Mouse (Mus musculus): ENCODE results near the gene Selenon.

Gene Selenon

GRCm38 (mm10) chr4:134551494-134552316 lies at the start of gene Selenon:
TSS of gene Selenon (minus strand) at chr4:134552166.
- no peak for DNase-seq (ENCODE audit: low read depth, low spot score)

DNA sequence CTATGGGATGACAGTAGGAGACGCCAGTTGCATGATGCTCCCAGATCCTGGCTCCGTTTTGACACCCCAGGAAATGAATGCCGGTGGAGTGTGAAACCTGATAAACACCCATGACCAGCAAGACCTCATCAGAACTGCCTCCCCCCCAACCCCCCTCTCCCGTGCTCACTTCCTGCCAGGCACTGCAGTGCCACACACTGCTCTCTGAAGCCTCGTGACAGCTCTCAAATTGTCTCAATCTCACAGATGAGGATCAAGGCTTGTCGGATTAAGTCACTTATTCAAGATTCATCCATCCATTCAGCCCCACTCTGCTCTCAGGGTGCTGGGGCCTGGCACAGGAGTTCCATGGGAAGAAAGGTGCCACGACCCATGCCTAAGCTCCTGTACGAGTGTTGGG lies 49.4 kb upstream of the Selenon start:
- no peak for DNase-seq (ENCODE audit: low read depth, low spot score)

GRCm38 (mm10) chr4:134600777-134601176 lies 48.8 kb upstream of the Selenon start:
- no peak for DNase-seq (ENCODE audit: low read depth, low spot score)

DNA sequence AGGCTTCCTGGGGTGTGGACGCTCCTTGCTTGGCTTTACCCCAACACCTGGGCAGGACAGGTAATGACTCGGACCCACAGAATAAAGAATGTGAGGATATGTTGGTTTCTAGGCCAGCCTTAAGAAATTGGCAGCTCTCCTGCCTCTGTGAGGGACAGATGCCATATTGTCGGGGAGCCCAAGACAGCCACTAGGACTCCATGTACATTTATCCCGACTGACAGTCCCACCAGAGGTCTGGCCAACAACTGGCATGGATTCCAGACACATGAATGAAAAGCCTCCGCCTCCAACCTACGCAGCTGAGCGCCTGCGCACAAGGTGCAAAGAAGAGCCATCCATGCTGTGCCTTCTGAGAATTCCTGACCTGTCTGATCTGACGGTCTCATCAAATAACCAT lies 48.1 kb upstream of the Selenon start:
- DNase-seq (ENCODE audit: low read depth, low spot score): no peak

DNA sequence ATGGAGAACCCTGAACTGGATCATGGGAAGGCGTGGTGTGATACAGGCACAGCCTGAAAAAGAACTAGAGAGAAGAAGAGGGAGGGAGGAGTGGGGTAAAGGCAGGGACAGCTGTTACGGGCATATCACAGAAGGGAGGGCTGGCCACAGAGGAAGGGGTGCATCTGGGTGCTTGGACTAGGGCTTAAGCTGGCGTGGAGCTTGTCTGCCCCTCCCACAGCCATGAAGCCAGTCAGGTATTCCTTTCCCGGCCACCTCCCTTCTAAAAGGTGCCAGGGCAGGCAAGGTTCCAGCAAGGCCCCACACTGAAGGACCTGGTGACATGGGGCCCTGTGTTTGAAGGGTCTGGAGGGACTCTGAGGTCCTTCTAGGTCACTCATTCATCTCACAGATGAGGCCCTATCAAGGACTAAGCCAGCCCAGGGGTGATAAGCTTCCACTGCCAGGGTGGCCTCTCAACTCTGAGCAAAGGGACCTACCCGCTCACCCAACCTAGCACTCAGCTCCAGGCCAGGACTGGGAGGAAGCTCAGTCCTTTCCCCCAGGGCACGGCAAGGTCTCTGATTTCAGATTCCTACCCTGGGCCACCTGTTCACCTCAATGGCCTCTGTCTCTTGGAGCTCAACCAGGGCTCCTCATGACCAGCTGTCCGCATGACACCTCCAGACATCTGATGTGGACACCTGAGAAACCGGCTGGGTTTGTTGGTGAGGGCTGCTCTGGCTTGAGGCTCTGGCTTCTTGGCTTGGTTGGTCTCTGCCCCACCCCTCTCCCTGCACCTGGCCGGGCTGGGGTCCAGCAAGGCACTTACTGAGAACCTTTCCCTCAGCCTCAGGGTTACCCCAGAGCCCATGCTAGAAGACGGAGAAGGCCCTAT lies 45.1 kb upstream of the Selenon start:
- no peak for DNase-seq (ENCODE audit: low read depth, low spot score)

GRCm38 (mm10) chr4:134594731-134595439 lies 42.9 kb upstream of the Selenon start:
- DNase-seq (ENCODE audit: low read depth, low spot score): no peak

- DNase-seq (ENCODE audit: low read depth, low spot score): no peak
Observed at GRCm38 (mm10) chr4:134592442-134592841, 40.5 kb upstream of the Selenon start.

DNA sequence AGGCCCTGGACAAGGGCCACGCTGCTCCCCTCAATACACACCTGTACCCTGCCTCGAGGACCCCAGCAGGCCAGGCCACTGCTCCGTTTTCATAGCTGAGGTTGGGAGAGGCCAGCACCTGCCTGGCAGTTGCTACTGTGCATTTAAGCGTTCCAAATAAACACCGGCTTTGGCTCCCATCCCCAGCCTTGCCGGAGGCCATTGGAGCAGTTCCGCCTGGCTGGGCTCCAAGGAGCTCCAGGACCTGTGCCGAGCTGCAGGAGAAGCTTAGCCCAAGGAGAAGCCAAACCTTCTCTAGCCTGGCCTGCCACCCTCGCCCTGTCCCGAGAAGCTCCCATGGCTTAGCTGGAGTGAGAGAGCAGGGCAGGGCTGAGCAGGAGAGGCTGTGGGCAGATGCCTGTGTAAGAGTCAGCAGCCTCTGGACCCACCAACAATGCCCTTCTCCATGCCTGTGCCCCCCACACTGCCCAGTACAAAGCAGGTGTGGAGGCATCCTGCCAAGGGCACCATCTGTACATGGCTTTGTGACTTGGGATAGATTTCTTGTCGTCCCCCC lies 39.6 kb upstream of the Selenon start:
- DNase-seq (ENCODE audit: low read depth, low spot score): no peak

GRCm38 (mm10) chr4:134590227-134590926 lies 38.4 kb upstream of the Selenon start:
- peak; percentile 28 for DNase-seq (ENCODE audit: low read depth, low spot score)

DNA sequence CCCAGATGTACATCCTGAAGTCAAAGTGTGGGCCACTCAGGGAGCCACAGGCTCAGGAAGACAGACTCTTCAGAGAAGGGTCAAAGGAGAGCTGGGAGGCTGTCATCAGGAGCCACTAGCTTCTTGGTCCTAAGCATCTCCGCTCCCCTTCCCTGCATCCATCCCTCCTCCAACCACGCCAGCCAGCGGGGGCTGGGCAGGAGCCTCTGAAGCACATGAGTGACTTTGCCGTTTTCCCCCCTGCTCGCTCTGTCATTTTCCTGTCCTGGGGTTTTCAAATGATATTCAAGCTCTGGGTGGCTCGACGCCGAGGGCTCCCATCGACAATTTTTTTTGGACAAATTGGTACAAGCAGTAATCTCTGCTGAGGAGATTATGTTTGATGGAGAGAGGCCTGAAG lies 37.8 kb upstream of the Selenon start:
- no peak for DNase-seq (ENCODE audit: low read depth, low spot score)

- DNase-seq (ENCODE audit: low read depth, low spot score): no peak
Observed at GRCm38 (mm10) chr4:134588951-134589350, 37.0 kb upstream of the Selenon start.

DNA sequence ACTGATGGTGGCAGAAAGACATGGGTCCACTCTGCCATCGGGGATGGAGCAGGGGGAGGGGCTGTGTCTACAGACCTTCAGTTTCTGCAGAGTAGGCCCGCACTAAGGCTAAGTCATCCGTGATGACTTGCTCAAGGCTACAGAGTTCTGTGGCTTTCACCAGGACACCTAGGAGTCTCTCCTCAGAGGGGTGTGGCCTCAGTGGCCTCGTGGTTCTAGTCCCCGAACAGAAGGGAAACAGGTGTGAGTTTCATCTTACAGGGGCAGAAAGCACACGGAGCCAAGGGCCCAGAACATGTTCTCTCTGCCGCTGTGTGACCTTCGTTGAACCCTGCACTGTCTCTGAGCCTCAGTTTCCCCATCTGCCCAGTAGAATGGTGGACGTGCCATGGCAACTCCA lies 36.3 kb upstream of the Selenon start:
- no peak for DNase-seq (ENCODE audit: low read depth, low spot score)

DNA sequence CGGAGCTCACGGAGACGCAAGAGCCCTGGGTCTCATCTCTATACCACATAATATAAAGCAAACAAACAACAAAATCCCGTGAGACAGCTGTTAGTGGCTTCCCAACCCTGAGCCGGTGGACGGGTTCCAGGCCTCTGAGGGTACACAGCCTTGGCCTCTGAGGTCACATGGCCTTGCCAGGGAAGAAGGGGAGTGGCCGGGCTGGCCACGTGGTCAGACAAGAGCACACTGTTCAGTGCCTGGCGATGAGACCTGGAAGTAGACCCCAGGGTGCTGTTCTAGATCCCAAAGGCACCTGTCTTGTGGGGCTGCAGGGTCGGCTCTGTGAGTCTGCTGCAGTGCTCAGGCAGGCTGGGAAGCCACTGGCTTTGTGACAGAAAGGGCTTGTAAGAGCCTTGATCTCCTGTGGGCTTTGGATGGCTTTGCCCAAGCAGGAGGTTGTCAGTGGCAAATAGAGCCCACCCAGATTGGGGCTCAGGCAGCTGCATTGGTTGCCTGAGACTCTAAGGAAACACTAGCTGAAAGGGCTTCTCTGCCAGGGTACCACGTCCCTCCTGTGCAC lies 35.8 kb upstream of the Selenon start:
- no peak for DNase-seq (ENCODE audit: low read depth, low spot score)

DNA sequence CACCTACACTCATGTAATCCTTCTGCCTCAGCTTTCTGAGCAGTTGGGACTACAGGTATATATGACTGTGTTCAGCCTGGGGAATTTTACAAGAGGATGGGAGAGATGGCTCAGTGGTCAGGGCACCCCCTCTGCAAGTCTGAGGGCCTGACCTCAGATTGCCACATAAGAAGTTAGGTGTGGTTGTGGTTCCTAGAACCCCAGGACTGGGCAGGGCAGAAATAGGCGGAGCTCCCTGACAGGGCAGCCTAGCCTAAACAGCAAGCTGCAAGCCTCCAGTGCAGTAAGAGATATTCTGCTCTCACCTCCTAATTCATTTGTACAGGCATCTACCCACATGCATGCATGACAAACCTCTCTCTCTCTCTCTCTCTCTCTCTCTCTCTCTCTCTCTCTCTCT lies 34.7 kb upstream of the Selenon start:
- DNase-seq (ENCODE audit: low read depth, low spot score): no peak

- DNase-seq (ENCODE audit: low read depth, low spot score): no peak
Observed at GRCm38 (mm10) chr4:134586126-134586525, 34.2 kb upstream of the Selenon start.

- DNase-seq (ENCODE audit: low read depth, low spot score): no peak
Observed at GRCm38 (mm10) chr4:134583513-134583912, 31.5 kb upstream of the Selenon start.

DNA sequence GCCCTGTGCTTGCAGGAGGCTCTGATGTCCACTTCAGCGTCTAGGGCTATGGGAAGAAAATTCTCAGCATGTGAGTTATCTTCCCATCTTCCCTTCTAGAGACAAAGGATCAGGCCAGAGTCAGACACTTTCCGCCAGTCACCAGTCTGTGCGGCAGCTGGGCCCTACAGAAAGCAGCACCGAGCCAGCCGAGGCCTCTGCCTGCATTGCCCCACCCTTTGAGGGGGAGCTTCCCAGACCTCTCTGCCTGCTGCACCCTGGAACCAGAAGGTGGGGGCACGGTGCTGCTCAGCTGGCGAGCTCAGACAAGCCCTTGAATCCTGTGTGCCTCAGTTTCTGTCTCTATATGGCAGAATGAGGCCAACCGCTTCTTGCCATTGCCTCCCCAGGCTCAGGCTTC lies 29.4 kb upstream of the Selenon start:
- DNase-seq (ENCODE audit: low read depth, low spot score): no peak

- DNase-seq (ENCODE audit: low read depth, low spot score): no peak
Observed at GRCm38 (mm10) chr4:134580351-134581148, 28.6 kb upstream of the Selenon start.

DNA sequence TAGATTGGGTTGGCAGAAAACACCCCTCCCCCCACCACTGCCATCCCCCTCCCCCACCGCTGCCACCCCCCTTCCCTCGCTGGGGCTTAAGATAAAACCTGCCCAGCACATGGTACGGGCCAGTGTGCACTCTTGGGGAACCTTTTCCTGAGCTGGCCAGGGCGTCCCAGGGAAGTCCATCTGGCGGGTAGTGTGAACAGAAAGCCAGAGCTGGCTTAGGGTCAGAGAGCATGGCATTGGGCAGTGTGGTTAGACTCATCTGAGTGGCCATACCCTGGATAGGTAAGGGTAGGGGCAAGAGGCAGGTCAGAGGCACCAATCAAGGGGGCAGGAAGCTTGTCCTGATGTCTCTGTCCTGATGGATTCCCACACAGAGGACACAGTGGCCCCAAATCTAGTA lies 27.7 kb upstream of the Selenon start:
- DNase-seq (ENCODE audit: low read depth, low spot score): no peak

GRCm38 (mm10) chr4:134579212-134579611 lies 27.2 kb upstream of the Selenon start:
- DNase-seq (ENCODE audit: low read depth, low spot score): no peak
